Mouse (Mus musculus) bone marrow, adult 2 months (tissue): ENCODE results near the gene Lcor.

Experiments used
- CTCF ChIP-seq: fragments of 200-500 bp; IDR thresholded peaks from 2 replicates; pipeline ENCODE4 v1.5.1; 2011; ENCODE audit warnings: low read length, control low read depth; ENCODE audit not compliant: control insufficient read depth, insufficient read depth
- POLR2A ChIP-seq: fragments of 200-500 bp; IDR thresholded peaks from 2 replicates; pipeline ENCODE4 v1.6.1; 2011; ENCODE audit warnings: low read depth, mild to moderate bottlenecking, control low read depth, low read length, borderline replicate concordance; ENCODE audit not compliant: control insufficient read depth

DNA sequence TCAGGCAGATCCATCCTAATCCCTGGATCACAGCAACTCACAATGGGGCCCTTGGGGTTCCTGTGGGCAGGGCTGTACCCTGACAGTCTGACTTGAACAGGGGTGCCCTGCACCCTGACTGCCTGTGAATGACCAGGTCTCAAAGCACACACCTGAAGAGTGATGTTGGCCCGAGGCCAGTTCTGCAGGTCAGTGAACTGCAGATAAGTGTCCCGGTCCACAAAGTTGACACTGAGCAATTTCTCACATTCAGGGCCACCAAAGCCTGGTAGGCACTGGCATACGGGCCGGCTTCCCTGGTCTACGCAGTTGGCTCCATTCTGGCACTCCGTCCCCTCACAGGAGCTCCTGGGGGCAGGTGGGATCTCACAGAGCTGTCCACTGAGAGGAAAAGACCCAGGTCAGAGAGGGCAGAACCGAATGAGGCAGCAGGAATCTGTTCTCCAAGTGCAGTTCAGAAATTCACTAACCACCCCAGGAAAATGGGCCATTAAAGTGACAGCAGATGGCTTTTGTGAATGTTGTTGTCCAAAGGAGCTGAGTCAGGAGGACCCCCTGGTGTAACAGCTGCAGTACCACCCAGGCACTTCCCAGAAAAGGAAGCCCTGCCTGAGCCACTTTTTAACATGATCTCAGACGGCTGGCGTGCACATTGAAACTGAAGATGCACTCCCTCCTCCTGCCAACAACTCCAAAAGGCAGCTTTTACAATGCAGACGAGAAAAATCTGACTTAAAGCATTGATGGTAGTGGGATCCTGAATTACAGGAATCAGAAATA lies 124.0 kb downstream of the Lcor start:
- TF ChIP-seq CTCF (no peak), POLR2A (no peak)
